Comparison of ENCODE assay signal across 10 mouse cellular contexts in genomic region chr2:33347607-33348006, GRCm38 (mm10). TPM values are rescaled to one million over a fixed set of nuclear protein-coding genes. Genes with fewer than 3 reads are reported as not detected.
DNase-seq lines count a peak whose midpoint lies in the region; ATAC-seq and TF ChIP-seq lines count a peak whose summit lies in the region.
"Had no signal": no experiment of that assay in that cellular context is flagged by ENCODE, and none has a peak within 500 bp of the region (broad histone marks: within the 10 kb centered on the region; RNA-seq: fewer than 3 reads in every experiment).

No protein-coding gene starts in this region.

- no peak for TF ChIP-seq POLR2A in brain, embryonic 14.5 days (IDR thresholded peaks at IDR 0.05; ENCODE audit: borderline replicate concordance, extremely low read depth, insufficient read depth, insufficient read length, poor library complexity, severe bottlenecking)
- no peak for TF ChIP-seq POLR2A in olfactory bulb, adult 2 months (IDR thresholded peaks at IDR 0.05; ENCODE audit: insufficient read depth, low read depth, low read length)

- no peak overlapping the region for H3K9ac ChIP-seq in hindbrain, embryonic 11.5 days (ENCODE audit: low read depth, low read length)
- H3K9ac ChIP-seq in hindbrain, embryonic 16.5 days (ENCODE audit: low read depth, low read length) = no peak overlapping the region
- no peak overlapping the region for H3K9ac ChIP-seq in hindbrain, embryonic 14.5 days
- H3K9ac ChIP-seq: embryonic facial prominence, embryonic 13.5 days; liver, embryonic 13.5 days had no signal

- peak; percentile 53 for DNase-seq in hindbrain, embryonic 11.5 days (ENCODE audit: low spot score)
- DNase-seq in right cerebral cortex, postnatal 4 days = peak; percentile 74
- DNase-seq in right cerebral cortex, adult 18-20 months = no peak
- peak; percentile 59 for DNase-seq in brain, embryonic 14.5 days (ENCODE audit: low read depth)
- peak; percentile 37 to 56 for DNase-seq in gastrocnemius, postnatal 36 days
- DNase-seq in hindbrain, embryonic 14.5 days (ENCODE audit: low spot score) = no peak
- DNase-seq: liver, embryonic 13.5 days had no signal

- WGBS in hindbrain, embryonic 11.5 days = 31% methylated on average over 3 of the region's 3 CpGs
- WGBS in hindbrain, embryonic 16.5 days = 30% methylated on average over 3 of the region's 3 CpGs
- 43% methylated on average over 3 of the region's 3 CpGs for WGBS in olfactory bulb, adult 2 months
- 45% methylated on average over 3 of the region's 3 CpGs for WGBS in hindbrain, embryonic 14.5 days

- no peak overlapping the region for H3K4me3 ChIP-seq in hindbrain, embryonic 11.5 days (ENCODE audit: low read depth, low read length)
- no peak overlapping the region for H3K4me3 ChIP-seq in hindbrain, embryonic 16.5 days (ENCODE audit: low read length)
- no peak overlapping the region for H3K4me3 ChIP-seq in olfactory bulb, adult 2 months (ENCODE audit: insufficient read depth, low read depth, low read length)
- H3K4me3 ChIP-seq in hindbrain, embryonic 14.5 days (replicated peaks; ENCODE audit: low read length) = no peak overlapping the region
- H3K4me3 ChIP-seq: embryonic facial prominence, embryonic 13.5 days; liver, embryonic 13.5 days had no signal

- H3K27me3 ChIP-seq in hindbrain, embryonic 11.5 days (ENCODE audit: control insufficient read depth, insufficient read depth, low read length) = no peaks in the 10 kb centered on the region
- no peaks in the 10 kb centered on the region for H3K27me3 ChIP-seq in hindbrain, embryonic 16.5 days (replicated peaks; ENCODE audit: control insufficient read depth, insufficient read depth, low read length)
- H3K27me3 ChIP-seq in hindbrain, embryonic 14.5 days (ENCODE audit: control insufficient read depth, insufficient read depth, low read length) = no peaks in the 10 kb centered on the region
- H3K27me3 ChIP-seq: embryonic facial prominence, embryonic 13.5 days; liver, embryonic 13.5 days had no signal

- intact Hi-C loops in gastrocnemius, postnatal 36 days (cut with DNase I) = loop anchor here (2.0 kb wide), 1 partner anchor 131 kb away; the partner anchor contains the start of gene Angptl2

- H3K27ac ChIP-seq in hindbrain, embryonic 11.5 days (ENCODE audit: low read depth, low read length) = no peak overlapping the region
- H3K27ac ChIP-seq in hindbrain, embryonic 16.5 days (ENCODE audit: low read depth, low read length) = no peak overlapping the region
- no peak overlapping the region for H3K27ac ChIP-seq in olfactory bulb, adult 2 months (ENCODE audit: insufficient read depth, low read depth, low read length)
- H3K27ac ChIP-seq in hindbrain, embryonic 14.5 days = no peak overlapping the region
- H3K27ac ChIP-seq: embryonic facial prominence, embryonic 13.5 days; liver, embryonic 13.5 days had no signal

- peak; percentile 64 for TF ChIP-seq CTCF in brain, embryonic 14.5 days (IDR thresholded peaks at IDR 0.05; ENCODE audit: borderline replicate concordance, extremely low read depth, insufficient read depth, insufficient read length)
- TF ChIP-seq CTCF in olfactory bulb, adult 2 months (IDR thresholded peaks at IDR 0.05; ENCODE audit: insufficient read depth, low read depth, low read length) = peak; percentile 39; the same call in 1 of the 2 replicates

- no peaks in the 10 kb centered on the region for H3K9me3 ChIP-seq in hindbrain, embryonic 11.5 days (ENCODE audit: control insufficient read depth, low read length)
- no peaks in the 10 kb centered on the region for H3K9me3 ChIP-seq in hindbrain, embryonic 16.5 days (ENCODE audit: control insufficient read depth, low read length)
- H3K9me3 ChIP-seq in hindbrain, embryonic 14.5 days (ENCODE audit: control insufficient read depth, low read length) = no peaks in the 10 kb centered on the region
- H3K9me3 ChIP-seq: embryonic facial prominence, embryonic 13.5 days; liver, embryonic 13.5 days had no signal

- H3K4me2 ChIP-seq in hindbrain, embryonic 11.5 days (replicated peaks; ENCODE audit: low read depth, low read length) = no peak overlapping the region
- no peak overlapping the region for H3K4me2 ChIP-seq in hindbrain, embryonic 16.5 days (ENCODE audit: low read length)
- H3K4me2 ChIP-seq in hindbrain, embryonic 14.5 days (replicated peaks) = no peak overlapping the region
- H3K4me2 ChIP-seq: embryonic facial prominence, embryonic 13.5 days; liver, embryonic 13.5 days had no signal

- H3K4me1 ChIP-seq in hindbrain, embryonic 11.5 days (replicated peaks; ENCODE audit: control insufficient read depth, insufficient read depth, low read length) = no peaks in the 10 kb centered on the region
- peaks cover 14% of the 10 kb centered on the region for H3K4me1 ChIP-seq in hindbrain, embryonic 16.5 days (ENCODE audit: control insufficient read depth, insufficient read depth, low read depth, low read length)
- peaks cover 49% of the 10 kb centered on the region for H3K4me1 ChIP-seq in olfactory bulb, adult 2 months (ENCODE audit: control insufficient read depth, insufficient read depth, low read length)
- peaks cover 16% of the 10 kb centered on the region; the same call in 1 of the 2 replicates for H3K4me1 ChIP-seq in hindbrain, embryonic 14.5 days (replicated peaks; ENCODE audit: control insufficient read depth, insufficient read depth, low read length)
- H3K4me1 ChIP-seq: liver, embryonic 13.5 days had no signal

- H3K36me3 ChIP-seq in hindbrain, embryonic 11.5 days (ENCODE audit: control insufficient read depth, insufficient read depth, low read length) = no peaks in the 10 kb centered on the region
- H3K36me3 ChIP-seq in hindbrain, embryonic 16.5 days (ENCODE audit: control insufficient read depth, insufficient read depth, low read length) = no peaks in the 10 kb centered on the region
- no peaks in the 10 kb centered on the region for H3K36me3 ChIP-seq in hindbrain, embryonic 14.5 days (replicated peaks; ENCODE audit: control insufficient read depth, insufficient read depth)
- H3K36me3 ChIP-seq: embryonic facial prominence, embryonic 13.5 days; liver, embryonic 13.5 days had no signal

- ATAC-seq in hindbrain, embryonic 11.5 days (ENCODE audit: low FRiP score) = no peak
- no peak for ATAC-seq in hindbrain, embryonic 16.5 days
- ATAC-seq in hindbrain, embryonic 14.5 days (ENCODE audit: low FRiP score) = no peak

RNA-seq across cellular contexts. Expression of gene Ralgps1, which starts 23.7 kb away (rescaled TPM):
- polyA plus RNA-seq in hindbrain, embryonic 11.5 days (2014; fragmentation: Nextera tagmentation; extraction: Ambion mirVana) = 19.0 and 20.6 TPM in 2 replicates
- polyA plus RNA-seq in hindbrain, embryonic 16.5 days (2015; fragmentation: Nextera tagmentation; extraction: Ambion mirVana) = 32.0 and 44.4 TPM in 2 replicates
- polyA plus RNA-seq in brain, embryonic 14.5 days (2012; rRNA removed) = 81.6 and 91.6 TPM in 2 replicates
- 1 to 10 TPM; 2.3 TPM for total RNA-seq in gastrocnemius, postnatal 36 days (2021)
- polyA plus RNA-seq in olfactory bulb, adult 2 months (2012; ENCODE audit: insufficient read depth, insufficient read length, low replicate concordance, missing spikeins) = not detected in 2 replicates
- polyA plus RNA-seq in hindbrain, embryonic 14.5 days (2014; fragmentation: Nextera tagmentation; extraction: Ambion mirVana) = 57.0 and 63.1 TPM in 2 replicates

Comparison
In these comparisons a context has a peak if more than half of its experiments do, and no peak if none do; other contexts are left out.
1. DNase-seq: peak in hindbrain, embryonic 11.5 days (single experiment), right cerebral cortex, postnatal 4 days (single experiment), brain, embryonic 14.5 days (single experiment) and gastrocnemius, postnatal 36 days (2 of 2); none in right cerebral cortex, adult 18-20 months (single experiment) and hindbrain, embryonic 14.5 days (single experiment).